Mouse (Mus musculus): Measurements from ENCODE around the gene Nes. TPM values are rescaled to one million over a fixed set of nuclear protein-coding genes. Genes with fewer than 3 reads are reported as not detected.

Gene Nes
- polyA plus RNA-seq, 1 experiment from 2014 or later = 9.2 TPM

DNA sequence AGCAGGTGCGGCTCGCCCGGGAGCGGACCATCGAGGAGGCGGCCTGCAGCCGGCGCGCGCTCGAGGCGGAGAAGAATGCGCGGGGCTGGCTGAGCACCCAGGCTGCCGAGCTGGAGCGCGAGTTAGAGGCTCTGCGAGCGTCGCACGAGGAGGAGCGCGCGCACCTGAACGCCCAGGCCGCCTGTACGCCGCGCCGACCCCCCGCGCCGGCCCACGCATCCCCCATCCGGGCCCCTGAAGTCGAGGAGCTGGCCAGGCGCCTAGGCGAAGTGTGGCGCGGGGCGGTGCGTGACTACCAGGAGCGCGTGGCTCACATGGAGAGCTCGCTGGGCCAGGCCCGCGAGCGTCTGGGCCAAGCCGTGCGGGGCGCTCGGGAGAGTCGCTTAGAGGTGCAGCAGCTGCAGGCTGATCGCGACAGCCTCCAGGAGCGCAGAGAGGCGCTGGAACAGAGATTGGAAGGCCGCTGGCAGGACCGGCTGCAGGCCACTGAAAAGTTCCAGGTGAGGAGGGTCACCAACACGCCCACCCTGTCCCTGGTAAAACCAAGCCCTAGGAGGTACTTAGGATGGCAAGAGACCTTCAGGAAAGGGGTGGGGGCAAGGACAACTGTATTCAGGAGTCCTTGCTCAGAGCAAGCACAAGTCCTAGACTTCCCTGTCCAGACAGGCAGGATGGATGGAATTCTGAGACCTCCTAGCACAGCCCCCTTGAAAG, 768 bp downstream of the Nes start:
- H3K4me2 ChIP-seq (replicated peaks; ENCODE audit: low read depth) = peak overlapping the region; percentile 78
- WGBS = under 1% methylated on average over 48 of the region's 60 CpGs
- H3K9ac ChIP-seq (ENCODE audit: low read depth, low read length) = peak overlapping the region; percentile 62
- H3K4me3 ChIP-seq (ENCODE audit: low read depth, low read length) = peak overlapping the region; percentile 52
- TF ChIP-seq CTCF (IDR thresholded peaks at IDR 0.05; ENCODE audit: low read depth) = no peak
- 0 out of 2 replicates have a peak overlapping the region, but pooled peaks have one; percentile 41 for H3K27ac ChIP-seq (ENCODE audit: low read depth, low read length)
- H3K4me1 ChIP-seq (replicated peaks; ENCODE audit: control insufficient read depth, insufficient read depth, low read length) = peaks cover 21% of the 10 kb centered on the region
- H3K9me3 ChIP-seq (ENCODE audit: control insufficient read depth) = no peaks in the 10 kb centered on the region
- 0 out of 2 replicates have a peak, but pooled peaks cover 12% of the 10 kb centered on the region for H3K27me3 ChIP-seq (replicated peaks; ENCODE audit: control insufficient read depth, insufficient read depth, low read length)
- peak; percentile 18 for ATAC-seq
- H3K36me3 ChIP-seq (ENCODE audit: control insufficient read depth, insufficient read depth) = peaks cover 11% of the 10 kb centered on the region

DNA sequence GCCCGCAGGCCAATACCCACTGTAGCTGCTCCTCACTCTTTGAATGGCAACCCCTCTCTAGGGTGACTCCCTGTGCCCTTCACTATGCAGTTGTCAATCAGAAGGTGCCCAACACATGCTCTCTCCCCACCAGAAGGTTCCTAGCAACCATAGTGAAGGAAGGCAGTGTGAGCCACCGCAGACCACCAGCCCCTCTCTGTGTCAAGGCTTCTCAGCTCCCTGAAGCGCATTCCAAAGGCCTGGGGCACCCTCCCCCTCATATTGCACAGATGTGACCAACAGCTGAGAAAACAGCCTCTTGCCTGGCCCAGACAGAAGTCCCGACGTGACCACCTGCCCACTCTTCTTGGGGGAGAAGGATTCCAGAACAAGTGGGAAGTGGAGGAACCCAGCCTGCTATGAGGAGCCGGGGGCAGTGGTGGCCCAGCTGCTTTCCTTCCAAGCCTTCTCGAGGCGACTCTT, 1.4 kb downstream of the Nes start:
- ATAC-seq = no peak
- H3K4me3 ChIP-seq (ENCODE audit: low read depth, low read length) = peak overlapping the region; percentile 52
- 31% methylated on average over 8 of the region's 8 CpGs for WGBS

DNA sequence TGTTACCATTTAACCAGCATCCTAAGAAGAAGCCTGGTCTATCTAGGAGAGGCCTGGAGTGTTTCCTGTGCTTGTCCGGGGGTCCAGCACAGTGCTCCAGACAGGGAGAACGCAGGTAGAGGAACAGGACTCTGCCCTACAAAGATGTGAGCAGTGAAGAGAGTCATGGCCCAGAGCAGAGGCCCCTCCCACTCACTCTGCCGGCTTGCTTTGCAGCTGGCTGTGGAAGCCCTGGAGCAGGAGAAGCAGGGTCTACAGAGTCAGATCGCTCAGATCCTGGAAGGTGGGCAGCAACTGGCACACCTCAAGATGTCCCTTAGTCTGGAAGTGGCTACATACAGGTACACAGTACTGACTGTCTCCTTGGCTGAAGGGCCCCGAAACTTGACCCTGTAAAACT, 1.9 kb downstream of the Nes start:
- no peak for ATAC-seq

More for the DNA sequence above, 1.4 kb downstream of the Nes start:
- peak overlapping the region; percentile 78 for H3K4me2 ChIP-seq (replicated peaks; ENCODE audit: low read depth)
- H3K27me3 ChIP-seq (replicated peaks; ENCODE audit: control insufficient read depth, insufficient read depth, low read length) = 0 out of 2 replicates have a peak, but pooled peaks cover 12% of the 10 kb centered on the region
- peaks cover 21% of the 10 kb centered on the region for H3K4me1 ChIP-seq (replicated peaks; ENCODE audit: control insufficient read depth, insufficient read depth, low read length)
- peaks cover 17% of the 10 kb centered on the region for H3K36me3 ChIP-seq (ENCODE audit: control insufficient read depth, insufficient read depth)
- H3K9ac ChIP-seq (ENCODE audit: low read depth, low read length) = peak overlapping the region; percentile 62; the same call in 1 of the 2 replicates
- H3K9me3 ChIP-seq (ENCODE audit: control insufficient read depth) = no peaks in the 10 kb centered on the region
- no peak for TF ChIP-seq CTCF (IDR thresholded peaks at IDR 0.05; ENCODE audit: low read depth)
- no peak overlapping the region for H3K27ac ChIP-seq (ENCODE audit: low read depth, low read length)

DNA sequence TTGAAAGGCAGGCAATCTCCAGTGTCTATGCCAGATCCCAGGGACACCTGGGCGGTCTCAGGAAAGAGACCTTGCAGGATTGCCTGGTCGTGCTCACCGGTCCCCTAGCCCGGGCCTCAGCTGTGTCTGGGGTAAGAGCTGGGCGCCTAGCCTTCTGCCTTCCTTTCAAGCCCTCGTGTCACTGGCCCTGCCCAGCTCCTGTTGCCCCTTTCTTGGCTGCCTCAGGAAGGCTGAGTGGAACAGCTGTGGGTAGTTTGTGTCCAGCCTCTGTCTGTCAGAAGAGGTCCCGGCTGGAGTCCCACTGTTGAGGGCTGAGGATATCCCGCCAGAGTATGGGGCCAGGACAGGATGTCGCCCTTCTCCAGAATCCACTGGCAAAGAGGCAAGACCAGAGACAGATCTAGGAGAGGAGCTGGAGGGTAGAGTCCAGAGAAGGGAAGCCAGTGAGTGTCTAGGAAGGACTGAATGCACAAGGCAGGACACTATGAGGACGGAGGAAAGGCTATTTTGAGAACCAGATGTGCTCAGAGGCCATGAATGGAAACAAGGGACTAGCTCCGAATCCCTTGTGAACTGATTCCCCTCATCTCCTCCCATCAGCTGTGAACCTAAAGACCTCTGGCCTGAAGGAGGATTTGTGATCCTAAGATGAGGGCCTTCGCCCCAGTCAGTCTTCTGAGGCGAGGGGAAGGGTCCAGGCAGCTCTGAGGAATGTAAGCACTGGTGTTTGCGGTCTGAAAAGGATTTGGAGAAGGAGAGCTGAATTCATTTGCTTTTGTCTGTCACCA, 2.9 kb downstream of the Nes start:
- WGBS = 60% methylated on average over 14 of the region's 14 CpGs
- H3K4me1 ChIP-seq (replicated peaks; ENCODE audit: control insufficient read depth, insufficient read depth, low read length) = peaks cover 21% of the 10 kb centered on the region
- no peaks in the 10 kb centered on the region for H3K9me3 ChIP-seq (ENCODE audit: control insufficient read depth)
- peak overlapping the region; percentile 4; the same call in 1 of the 2 replicates for H3K4me3 ChIP-seq (ENCODE audit: low read depth, low read length)
- TF ChIP-seq CTCF (IDR thresholded peaks at IDR 0.05; ENCODE audit: low read depth) = no peak
- ATAC-seq = no peak
- H3K27me3 ChIP-seq (replicated peaks; ENCODE audit: control insufficient read depth, insufficient read depth, low read length) = 0 out of 2 replicates have a peak, but pooled peaks cover 12% of the 10 kb centered on the region
- no peak overlapping the region for H3K9ac ChIP-seq (ENCODE audit: low read depth, low read length)
- peak overlapping the region; percentile 78 for H3K4me2 ChIP-seq (replicated peaks; ENCODE audit: low read depth)
- H3K27ac ChIP-seq (ENCODE audit: low read depth, low read length) = no peak overlapping the region; the same call in 1 of the 2 replicates
- H3K36me3 ChIP-seq (ENCODE audit: control insufficient read depth, insufficient read depth) = peaks cover 21% of the 10 kb centered on the region

More for the DNA sequence above, 1.9 kb downstream of the Nes start:
- Histone ChIP-seq H3K4me2 (replicated peaks; ENCODE audit: low read depth) (peak overlapping the region; percentile 78), H3K4me1 (replicated peaks; ENCODE audit: control insufficient read depth, insufficient read depth, low read length) (peaks cover 21% of the 10 kb centered on the region), H3K9ac (ENCODE audit: low read depth, low read length) (peak overlapping the region; percentile 37; the same call in 1 of the 2 replicates), H3K36me3 (ENCODE audit: control insufficient read depth, insufficient read depth) (peaks cover 21% of the 10 kb centered on the region), H3K27ac (ENCODE audit: low read depth, low read length) (no peak overlapping the region), H3K27me3 (replicated peaks; ENCODE audit: control insufficient read depth, insufficient read depth, low read length) (0 out of 2 replicates have a peak, but pooled peaks cover 12% of the 10 kb centered on the region), H3K9me3 (ENCODE audit: control insufficient read depth) (no peaks in the 10 kb centered on the region), H3K4me3 (ENCODE audit: low read depth, low read length) (peak overlapping the region; percentile 52)
- TF ChIP-seq CTCF (IDR thresholded peaks at IDR 0.05; ENCODE audit: low read depth) = no peak
- 25% methylated on average over 5 of the region's 5 CpGs for WGBS

DNA sequence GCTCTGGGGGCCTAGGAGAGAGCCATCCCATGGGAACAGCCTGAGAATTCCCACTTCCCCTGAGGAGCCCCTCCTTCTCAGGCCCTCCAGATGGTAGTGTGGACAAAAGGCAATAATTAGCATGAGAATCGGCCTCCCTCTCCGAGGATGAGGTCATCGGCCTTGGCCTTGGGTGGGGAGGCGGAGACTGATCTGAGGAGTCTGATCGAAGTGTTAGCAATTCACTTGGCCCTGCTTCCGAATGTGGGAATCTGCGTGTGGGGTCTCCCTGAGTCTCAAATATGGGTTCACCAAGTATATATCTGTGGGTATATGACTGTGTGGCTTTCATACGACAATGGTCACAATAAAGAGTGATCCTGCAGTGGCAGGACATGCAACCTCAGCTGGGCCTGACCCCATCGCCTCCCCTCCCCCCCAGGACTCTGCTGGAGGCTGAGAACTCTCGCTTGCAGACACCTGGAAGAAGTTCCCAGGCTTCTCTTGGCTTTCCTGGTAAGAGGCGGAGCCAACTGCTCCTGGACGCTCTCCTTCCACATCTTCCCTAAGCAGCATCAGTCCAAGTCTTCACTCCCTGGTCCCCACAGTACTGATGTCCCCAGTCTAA, 3.6 kb downstream of the Nes start:
- H3K4me1 ChIP-seq (replicated peaks; ENCODE audit: control insufficient read depth, insufficient read depth, low read length) = peaks cover 21% of the 10 kb centered on the region
- peak overlapping the region; percentile 78 for H3K4me2 ChIP-seq (replicated peaks; ENCODE audit: low read depth)
- no peak overlapping the region for H3K27ac ChIP-seq (ENCODE audit: low read depth, low read length)
- no peak for TF ChIP-seq CTCF (IDR thresholded peaks at IDR 0.05; ENCODE audit: low read depth)
- no peak for ATAC-seq
- H3K9me3 ChIP-seq (ENCODE audit: control insufficient read depth) = no peaks in the 10 kb centered on the region
- WGBS = 40% methylated on average over 12 of the region's 12 CpGs
- H3K9ac ChIP-seq (ENCODE audit: low read depth, low read length) = no peak overlapping the region
- 0 out of 2 replicates have a peak overlapping the region, but pooled peaks have one; percentile 4 for H3K4me3 ChIP-seq (ENCODE audit: low read depth, low read length)
- 0 out of 2 replicates have a peak, but pooled peaks cover 12% of the 10 kb centered on the region for H3K27me3 ChIP-seq (replicated peaks; ENCODE audit: control insufficient read depth, insufficient read depth, low read length)
- peaks cover 21% of the 10 kb centered on the region for H3K36me3 ChIP-seq (ENCODE audit: control insufficient read depth, insufficient read depth)
